Mouse (Mus musculus) telencephalon, adult 2 months (tissue): ENCODE results near the gene Olfr1022.

ENCODE experiments used
- DNase-seq: peaks from one replicate; pipeline ENCODE4 v3.0.0-alpha.2; 2011; ENCODE audit warnings: low read depth, low spot score

Olfr1022 gene

DNA sequence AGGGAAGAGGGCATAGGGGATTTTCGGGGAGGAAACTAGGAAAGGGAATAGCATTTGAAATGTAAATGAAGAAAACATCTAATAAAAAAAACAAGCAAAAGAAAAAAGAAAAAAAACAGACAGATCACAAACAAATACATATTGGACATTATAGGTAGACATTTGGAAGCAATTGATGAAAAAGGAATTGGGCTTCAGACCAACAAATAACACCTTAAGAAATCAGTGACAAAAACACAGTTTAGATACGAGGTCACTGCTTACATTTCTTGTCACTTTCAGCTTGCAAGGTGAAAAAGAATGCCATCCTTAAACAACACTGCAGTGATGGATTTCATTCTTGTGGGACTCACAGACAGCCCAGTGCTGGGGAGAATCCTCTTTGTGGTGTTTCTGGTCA is at the start of gene Olfr1022:
Olfr1022 (plus strand) TSS at position 301 of the 400 bp plus-strand sequence.
- no peak for DNase-seq

DNA sequence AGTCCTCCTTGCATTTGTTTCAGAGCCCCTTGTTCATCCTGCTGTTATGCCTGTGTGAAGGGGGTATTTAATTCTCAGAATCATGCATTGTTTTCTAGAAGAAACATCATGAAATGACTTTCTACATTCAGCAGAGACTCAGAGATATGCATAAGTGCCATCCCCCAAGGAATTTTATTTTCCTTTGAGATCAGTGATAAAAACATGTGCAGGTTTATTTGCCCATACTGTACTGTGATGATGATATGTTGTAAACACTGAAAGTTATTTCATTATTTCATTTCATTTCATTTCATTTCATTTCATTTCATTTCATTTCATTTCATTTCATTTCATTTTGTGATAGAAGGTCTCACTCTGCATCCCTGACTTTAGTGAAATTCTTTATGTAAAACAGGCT is 23.0 kb upstream of the Olfr1022 start, which contains the start of gene Olfr1019:
Olfr1019 (minus strand) TSS at position 101 of the 400 bp plus-strand sequence.
- DNase-seq, result no peak

DNA sequence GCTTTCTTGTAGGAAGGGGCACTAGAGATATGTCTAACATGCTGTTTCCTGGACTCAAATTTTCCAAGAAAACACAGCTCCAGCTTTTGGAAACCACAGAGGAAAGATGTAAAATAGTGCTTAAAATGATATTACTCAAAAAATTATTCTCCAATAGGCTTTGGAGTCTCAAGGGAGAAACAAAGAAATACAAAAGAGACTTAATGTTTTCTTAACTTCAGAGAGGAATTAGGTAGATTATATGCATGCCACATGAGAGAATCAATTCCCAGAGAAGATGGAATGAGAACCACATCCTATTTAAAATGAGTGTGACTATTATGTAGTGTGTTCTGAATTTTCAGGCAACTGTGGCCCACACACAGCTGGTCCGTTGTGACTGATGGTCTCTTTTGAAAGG is 21.7 kb upstream of the Olfr1022 start, which contains the start of gene Olfr1020:
Olfr1020 (plus strand) TSS at position 301 of the 400 bp plus-strand sequence.
- DNase-seq, result no peak

DNA sequence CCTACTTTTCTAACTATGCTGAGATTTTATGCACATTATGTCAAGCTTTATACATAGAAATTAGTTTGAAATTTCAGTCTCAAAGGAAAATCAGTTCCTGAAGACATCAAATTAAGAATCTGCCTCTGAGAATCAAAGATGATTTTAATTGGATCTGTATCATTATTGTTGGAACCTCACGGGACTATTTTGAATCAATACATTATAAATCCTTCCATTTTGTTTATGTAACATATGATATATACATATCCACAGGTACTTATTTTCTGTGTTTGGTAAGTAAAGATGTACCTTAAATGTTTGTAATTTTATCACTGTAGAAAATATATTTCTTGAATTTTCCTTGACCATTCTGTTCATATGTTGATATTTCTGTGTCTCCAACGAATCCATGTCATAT is 16.9 kb downstream of the Olfr1022 start, which contains the start of gene Olfr1023:
Olfr1023 (plus strand) TSS at position 301 of the 400 bp plus-strand sequence.
- no peak for DNase-seq

DNA sequence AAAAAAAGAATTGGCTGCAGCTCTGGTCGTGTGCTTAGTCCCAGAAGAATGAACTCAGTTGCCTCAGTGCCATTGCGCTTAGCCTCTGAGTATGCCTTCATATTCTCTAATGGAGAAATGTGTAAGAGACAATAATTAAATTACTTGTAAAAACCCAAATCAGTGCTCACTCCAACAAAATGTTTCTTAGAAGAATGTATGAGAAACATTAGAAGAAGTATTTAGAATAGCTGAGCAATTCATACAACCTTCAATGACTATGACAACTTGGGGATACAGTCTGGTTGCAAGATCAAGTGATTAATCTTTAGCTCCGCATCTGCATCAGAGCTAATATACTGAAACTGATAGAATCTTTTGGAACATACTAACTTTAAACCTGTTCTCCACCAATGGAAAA is 36.6 kb downstream of the Olfr1022 start, which contains the start of gene Olfr1024:
Olfr1024 (minus strand) TSS at position 101 of the 400 bp plus-strand sequence.
- no peak for DNase-seq

DNA sequence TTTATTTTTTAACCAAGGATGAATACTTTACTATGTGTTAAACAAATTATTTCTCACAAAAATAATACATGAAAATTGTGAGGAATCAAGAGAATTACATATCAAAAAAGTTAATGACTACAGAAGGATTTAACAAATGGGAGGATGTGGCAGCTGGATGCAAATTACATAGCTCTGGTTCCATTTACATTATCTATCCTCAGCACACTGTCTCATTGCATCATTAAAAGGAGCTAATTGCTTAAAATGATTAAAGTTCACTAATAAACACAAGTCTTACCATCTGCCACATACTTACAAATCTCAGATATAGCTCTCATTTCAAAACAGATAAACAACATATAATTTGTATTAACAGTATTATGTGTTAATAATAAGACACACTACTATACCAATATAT is 44.8 kb downstream of the Olfr1022 start:
- no peak for DNase-seq

GRCm38 (mm10) chr2:85914893-85915292 is 46.5 kb downstream of the Olfr1022 start, which contains the start of gene Olfr1025-ps1:
Gene Olfr1025-ps1 (plus strand): TSS chr2:85915193.
- no peak for DNase-seq
